Mouse (Mus musculus): Measurements from ENCODE around the gene Frem2. TPM values are rescaled to one million over a fixed set of nuclear protein-coding genes. Genes with fewer than 3 reads are reported as not detected.

The Frem2 gene
- polyA plus RNA-seq, 1 experiment, result 0.81 TPM

DNA sequence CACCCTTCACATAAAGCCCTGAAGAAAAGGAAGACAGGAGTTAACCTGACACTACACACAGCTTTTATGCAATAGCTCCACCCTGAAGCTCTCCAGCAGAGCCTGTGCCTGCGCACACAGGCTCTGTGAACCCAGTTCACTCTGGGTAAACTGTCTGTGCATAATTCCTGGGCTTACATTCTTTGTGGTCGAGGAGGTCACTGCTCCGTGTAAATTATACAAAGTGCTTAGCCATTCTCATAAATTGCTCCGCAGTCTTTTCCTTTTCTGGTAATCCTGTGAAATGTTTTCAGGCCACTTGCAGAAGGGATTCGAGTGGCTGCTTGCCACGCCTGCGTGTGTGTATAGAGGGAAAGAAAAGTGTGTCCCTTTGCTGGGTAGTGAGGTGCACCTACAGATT, 92.6 kb downstream of the Frem2 start:
- WGBS, result 80% methylated on average over 7 of the region's 7 CpGs

GRCm38 (mm10) chr3:53563746-53564145, 93.4 kb downstream of the Frem2 start:
- DNase-seq, result no peak
- TF ChIP-seq CTCF (IDR thresholded peaks at IDR 0.05; ENCODE audit: borderline replicate concordance, control insufficient read depth, extremely low read depth, insufficient read depth, low read length, poor library complexity), result no peak
- TF ChIP-seq POLR2A (IDR thresholded peaks at IDR 0.05; ENCODE audit: control insufficient read depth, extremely low read depth, insufficient read depth, low read length, poor library complexity), result no peak
- H3K27ac ChIP-seq (ENCODE audit: control insufficient read depth, insufficient read depth, low read length), result no peak overlapping the region
- no peaks in the 10 kb centered on the region for H3K4me1 ChIP-seq (replicated peaks; ENCODE audit: control insufficient read depth, insufficient read depth, low read length)
- H3K4me3 ChIP-seq (ENCODE audit: control insufficient read depth, insufficient read depth, low read length), result no peak overlapping the region
- H3K36me3 ChIP-seq (ENCODE audit: control insufficient read depth, insufficient read depth, low read length), result no peaks in the 10 kb centered on the region
- WGBS, result 76% methylated on average over 7 of the region's 7 CpGs
- H3K27me3 ChIP-seq (ENCODE audit: control insufficient read depth, insufficient read depth, low read length), result no peaks in the 10 kb centered on the region

More for the DNA sequence above, 92.6 kb downstream of the Frem2 start:
- no peak for TF ChIP-seq POLR2A (IDR thresholded peaks at IDR 0.05; ENCODE audit: control insufficient read depth, extremely low read depth, insufficient read depth, low read length, poor library complexity)
- no peak for TF ChIP-seq CTCF (IDR thresholded peaks at IDR 0.05; ENCODE audit: borderline replicate concordance, control insufficient read depth, extremely low read depth, insufficient read depth, low read length, poor library complexity)
- H3K4me3 ChIP-seq (ENCODE audit: control insufficient read depth, insufficient read depth, low read length), result no peak overlapping the region
- H3K27ac ChIP-seq (ENCODE audit: control insufficient read depth, insufficient read depth, low read length), result no peak overlapping the region
- H3K36me3 ChIP-seq (ENCODE audit: control insufficient read depth, insufficient read depth, low read length), result no peaks in the 10 kb centered on the region
- no peaks in the 10 kb centered on the region for H3K4me1 ChIP-seq (replicated peaks; ENCODE audit: control insufficient read depth, insufficient read depth, low read length)
- no peaks in the 10 kb centered on the region for H3K27me3 ChIP-seq (ENCODE audit: control insufficient read depth, insufficient read depth, low read length)
- no peak for DNase-seq

DNA sequence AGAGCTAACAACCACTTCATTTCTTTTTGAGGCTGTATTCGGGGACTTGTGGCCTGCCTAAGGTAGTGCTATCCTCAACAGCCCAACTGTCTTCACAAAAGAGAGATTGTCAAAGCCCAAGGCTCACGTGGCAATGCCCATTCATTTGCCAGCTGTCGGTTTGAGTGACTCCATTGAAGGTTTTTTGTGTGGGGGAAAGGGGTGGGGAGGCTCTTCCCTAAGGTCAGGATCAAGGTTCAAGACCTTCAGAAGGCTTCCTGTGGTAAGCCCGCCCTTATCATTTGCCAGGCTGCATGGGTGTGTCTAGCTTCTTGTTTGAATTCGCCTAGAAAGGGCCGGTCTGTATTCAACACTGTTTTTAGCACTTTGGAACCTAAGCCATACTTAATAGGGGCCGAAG, 95.3 kb downstream of the Frem2 start:
- H3K4me3 ChIP-seq (ENCODE audit: control insufficient read depth, insufficient read depth, low read length), result no peak overlapping the region
- H3K4me1 ChIP-seq (replicated peaks; ENCODE audit: control insufficient read depth, insufficient read depth, low read length), result no peaks in the 10 kb centered on the region
- H3K36me3 ChIP-seq (ENCODE audit: control insufficient read depth, insufficient read depth, low read length), result no peaks in the 10 kb centered on the region
- H3K27ac ChIP-seq (ENCODE audit: control insufficient read depth, insufficient read depth, low read length), result no peak overlapping the region
- no peak for DNase-seq
- TF ChIP-seq POLR2A (IDR thresholded peaks at IDR 0.05; ENCODE audit: control insufficient read depth, extremely low read depth, insufficient read depth, low read length, poor library complexity) (no peak), CTCF (IDR thresholded peaks at IDR 0.05; ENCODE audit: borderline replicate concordance, control insufficient read depth, extremely low read depth, insufficient read depth, low read length, poor library complexity) (no peak)
- H3K27me3 ChIP-seq (ENCODE audit: control insufficient read depth, insufficient read depth, low read length), result no peaks in the 10 kb centered on the region
- 73% methylated on average over 7 of the region's 7 CpGs for WGBS

DNA sequence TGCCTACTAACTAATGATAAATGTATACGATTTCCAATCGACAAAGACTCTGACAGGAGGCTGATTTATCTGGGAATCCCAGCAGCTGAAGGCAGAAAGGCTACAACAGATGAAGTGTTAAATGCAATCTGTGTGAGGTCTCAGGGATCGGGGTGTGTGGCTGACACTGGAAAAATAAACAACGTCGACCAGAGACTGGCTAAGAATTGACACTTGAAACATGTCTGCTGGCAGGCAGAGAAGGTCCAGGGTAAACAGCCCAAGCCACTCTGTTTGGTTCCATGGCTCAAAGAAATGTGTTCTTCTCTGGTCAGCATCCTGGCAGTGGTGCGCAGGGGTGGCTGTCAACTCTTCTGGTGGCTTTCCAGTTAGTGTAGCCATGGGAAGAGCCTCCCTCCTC, 98.1 kb downstream of the Frem2 start:
- no peak for DNase-seq
- Histone ChIP-seq H3K4me1 (replicated peaks; ENCODE audit: control insufficient read depth, insufficient read depth, low read length) (no peaks in the 10 kb centered on the region), H3K36me3 (ENCODE audit: control insufficient read depth, insufficient read depth, low read length) (no peaks in the 10 kb centered on the region), H3K4me3 (ENCODE audit: control insufficient read depth, insufficient read depth, low read length) (no peak overlapping the region), H3K27me3 (ENCODE audit: control insufficient read depth, insufficient read depth, low read length) (no peaks in the 10 kb centered on the region), H3K27ac (ENCODE audit: control insufficient read depth, insufficient read depth, low read length) (no peak overlapping the region)
- TF ChIP-seq CTCF (IDR thresholded peaks at IDR 0.05; ENCODE audit: borderline replicate concordance, control insufficient read depth, extremely low read depth, insufficient read depth, low read length, poor library complexity) (no peak), POLR2A (IDR thresholded peaks at IDR 0.05; ENCODE audit: control insufficient read depth, extremely low read depth, insufficient read depth, low read length, poor library complexity) (no peak)
- WGBS, result 36% methylated on average over 6 of the region's 6 CpGs

GRCm38 (mm10) chr3:53558230-53558629, 98.9 kb downstream of the Frem2 start:
- Histone ChIP-seq H3K36me3 (ENCODE audit: control insufficient read depth, insufficient read depth, low read length) (no peaks in the 10 kb centered on the region), H3K27ac (ENCODE audit: control insufficient read depth, insufficient read depth, low read length) (no peak overlapping the region), H3K4me3 (ENCODE audit: control insufficient read depth, insufficient read depth, low read length) (no peak overlapping the region), H3K4me1 (replicated peaks; ENCODE audit: control insufficient read depth, insufficient read depth, low read length) (no peaks in the 10 kb centered on the region), H3K27me3 (ENCODE audit: control insufficient read depth, insufficient read depth, low read length) (no peaks in the 10 kb centered on the region)
- WGBS, result 76% methylated on average over 9 of the region's 9 CpGs
- no peak for DNase-seq
- TF ChIP-seq POLR2A (IDR thresholded peaks at IDR 0.05; ENCODE audit: control insufficient read depth, extremely low read depth, insufficient read depth, low read length, poor library complexity) (no peak), CTCF (IDR thresholded peaks at IDR 0.05; ENCODE audit: borderline replicate concordance, control insufficient read depth, extremely low read depth, insufficient read depth, low read length, poor library complexity) (no peak)

DNA sequence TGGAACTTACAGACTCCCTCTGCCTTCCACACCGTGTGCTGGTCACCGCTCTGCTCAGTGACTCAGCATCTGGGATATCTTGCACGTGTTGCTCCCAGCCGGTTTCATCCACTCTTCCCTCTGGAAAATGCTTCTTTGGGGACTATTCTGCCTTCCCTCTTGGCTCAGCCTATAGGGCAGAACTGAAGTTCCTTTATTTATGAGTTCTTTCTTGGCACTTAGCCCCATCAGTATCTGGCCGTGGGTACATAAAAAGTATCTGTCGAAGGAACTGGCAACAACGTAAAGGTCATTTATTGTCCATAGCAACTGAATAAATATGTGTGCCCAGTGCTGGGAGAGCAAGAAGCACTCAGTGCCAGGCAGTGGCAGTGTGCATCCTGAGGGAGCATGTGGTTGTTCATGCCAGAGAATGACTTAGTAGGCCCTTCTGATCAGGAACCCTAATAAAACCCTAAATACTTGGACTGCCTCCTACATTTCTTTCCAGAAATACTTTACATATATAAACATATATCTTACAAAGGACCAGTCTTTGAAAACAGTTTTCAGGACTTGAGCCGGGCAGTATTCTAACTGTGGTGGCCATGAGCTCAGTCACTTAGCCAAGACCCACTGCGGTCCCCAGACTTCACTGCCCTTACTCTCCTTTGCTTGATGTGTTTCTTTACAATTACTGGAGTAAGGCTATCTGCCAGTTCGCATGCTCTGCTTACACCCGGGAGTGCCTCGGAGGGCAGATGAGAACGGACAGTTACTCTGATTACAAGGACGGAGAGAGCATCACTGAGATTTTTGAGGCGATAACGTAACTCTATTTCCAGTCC, 99.6 kb downstream of the Frem2 start:
- TF ChIP-seq CTCF (IDR thresholded peaks at IDR 0.05; ENCODE audit: borderline replicate concordance, control insufficient read depth, extremely low read depth, insufficient read depth, low read length, poor library complexity), result no peak
- no peak for TF ChIP-seq POLR2A (IDR thresholded peaks at IDR 0.05; ENCODE audit: control insufficient read depth, extremely low read depth, insufficient read depth, low read length, poor library complexity)
- Histone ChIP-seq H3K36me3 (ENCODE audit: control insufficient read depth, insufficient read depth, low read length) (no peaks in the 10 kb centered on the region), H3K4me3 (ENCODE audit: control insufficient read depth, insufficient read depth, low read length) (no peak overlapping the region), H3K27ac (ENCODE audit: control insufficient read depth, insufficient read depth, low read length) (no peak overlapping the region), H3K27me3 (ENCODE audit: control insufficient read depth, insufficient read depth, low read length) (no peaks in the 10 kb centered on the region), H3K4me1 (replicated peaks; ENCODE audit: control insufficient read depth, insufficient read depth, low read length) (no peaks in the 10 kb centered on the region)
- no peak for DNase-seq
- 90% methylated on average over 16 of the region's 16 CpGs for WGBS
